Mouse (Mus musculus): ENCODE results near the gene Trabd2b.

Trabd2b gene

DNA sequence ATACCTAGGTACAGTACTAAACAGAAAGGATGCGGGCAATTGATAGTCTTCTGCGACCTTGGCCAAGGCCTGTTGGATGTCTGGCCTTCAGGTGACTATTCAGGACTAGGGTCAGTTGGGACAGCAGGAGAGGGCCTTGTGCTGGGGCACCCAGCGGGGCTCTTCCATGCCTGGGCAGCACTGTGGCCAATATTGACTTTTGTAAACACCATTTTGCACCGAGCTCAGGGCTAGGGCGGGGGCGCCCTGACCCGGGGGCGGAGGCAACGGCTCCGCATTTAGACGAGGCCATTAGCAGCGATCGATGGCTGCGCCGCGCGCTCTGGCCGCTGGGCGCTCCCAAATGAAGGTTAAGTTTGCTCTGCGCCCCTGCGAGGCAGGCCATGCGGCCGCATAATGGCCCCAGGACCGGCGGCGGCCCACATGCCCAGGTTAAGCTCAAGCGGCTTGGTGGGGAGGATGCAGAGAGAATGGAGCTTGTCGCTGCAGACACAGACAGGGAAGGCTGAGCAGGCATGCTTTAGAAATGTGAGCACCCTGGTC is 242.1 kb downstream of the Trabd2b start:
- no peak for DNase-seq (ENCODE audit: low spot score)

DNA sequence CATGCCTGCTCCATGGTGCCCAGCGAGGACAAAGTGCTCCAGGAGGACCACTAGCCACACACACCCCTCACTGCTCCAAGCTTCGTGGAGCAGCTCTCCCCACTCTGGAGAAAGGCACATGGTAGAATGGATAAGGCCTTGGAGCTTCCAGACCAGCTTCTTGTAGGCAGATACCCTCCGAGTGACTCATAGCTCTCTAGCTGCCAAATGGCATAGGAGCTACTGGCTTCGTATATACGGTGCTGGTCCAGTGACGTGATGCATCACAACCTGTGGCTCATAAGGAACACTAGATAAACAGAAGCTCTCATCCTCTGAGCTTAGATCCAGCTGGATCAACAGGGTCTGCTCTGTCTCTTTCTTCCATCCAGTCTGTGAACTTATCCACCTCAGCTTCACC is 244.0 kb downstream of the Trabd2b start:
- no peak for DNase-seq (ENCODE audit: low spot score)

DNA sequence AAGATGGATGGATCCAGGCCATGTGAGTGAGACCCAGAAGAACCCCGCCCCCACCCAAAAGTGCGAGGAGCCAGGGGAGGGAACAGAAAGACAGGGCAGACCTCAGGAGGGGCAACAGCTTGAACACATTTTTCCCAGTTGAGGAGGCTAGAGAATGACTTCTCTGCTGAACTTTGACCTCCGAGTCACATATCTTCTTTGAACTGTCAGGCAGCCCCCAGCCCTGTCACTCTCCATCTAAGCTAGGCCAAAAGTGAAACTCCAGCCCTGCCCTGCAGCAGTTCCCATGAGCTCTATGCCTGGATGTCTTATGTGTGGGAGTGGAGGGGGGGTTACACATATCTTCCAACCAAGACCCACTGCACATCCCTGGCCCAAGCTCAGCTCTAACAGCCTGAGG is 244.5 kb downstream of the Trabd2b start:
- no peak for DNase-seq (ENCODE audit: low spot score)

DNA sequence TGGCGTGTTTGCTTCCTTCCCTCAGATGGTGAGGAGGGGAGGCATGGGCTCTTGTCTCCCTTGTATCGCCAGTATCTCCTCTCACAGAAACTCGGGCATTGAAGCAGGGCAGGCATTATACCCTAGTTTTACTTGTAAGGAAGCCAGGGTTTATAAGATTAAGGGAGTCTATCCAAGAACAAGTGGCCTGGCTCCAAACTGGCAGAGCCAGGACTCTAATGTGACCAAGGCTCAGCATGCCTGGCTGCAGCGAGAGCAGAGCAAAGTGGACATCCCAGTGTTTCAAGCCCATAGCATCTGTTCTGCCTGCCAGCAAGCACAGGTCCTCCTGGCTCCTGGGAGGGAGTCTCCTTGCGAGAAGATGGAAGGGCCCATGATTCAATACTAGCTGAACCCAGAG is 245.1 kb downstream of the Trabd2b start:
- DNase-seq (ENCODE audit: low spot score), result no peak

DNA sequence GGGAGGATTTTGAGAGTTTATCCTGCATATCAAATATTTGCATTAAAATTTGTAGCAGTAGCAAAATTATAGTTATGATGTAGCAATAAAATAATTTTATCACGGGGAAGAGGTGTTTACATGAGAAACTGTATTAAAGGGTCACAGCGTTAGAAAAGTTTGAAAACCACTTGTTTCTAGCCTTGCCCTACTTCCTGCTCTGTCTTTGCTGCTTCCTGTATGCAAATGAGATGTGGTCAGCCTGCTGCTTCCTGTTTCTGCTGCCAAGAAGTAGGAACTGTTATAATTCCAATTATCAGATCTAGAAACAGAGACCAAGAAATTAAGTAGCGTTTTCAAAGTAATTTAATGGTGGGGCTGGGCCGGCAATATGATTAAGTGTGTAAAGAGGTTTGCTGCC is 245.9 kb downstream of the Trabd2b start:
- DNase-seq (ENCODE audit: low spot score), result no peak

DNA sequence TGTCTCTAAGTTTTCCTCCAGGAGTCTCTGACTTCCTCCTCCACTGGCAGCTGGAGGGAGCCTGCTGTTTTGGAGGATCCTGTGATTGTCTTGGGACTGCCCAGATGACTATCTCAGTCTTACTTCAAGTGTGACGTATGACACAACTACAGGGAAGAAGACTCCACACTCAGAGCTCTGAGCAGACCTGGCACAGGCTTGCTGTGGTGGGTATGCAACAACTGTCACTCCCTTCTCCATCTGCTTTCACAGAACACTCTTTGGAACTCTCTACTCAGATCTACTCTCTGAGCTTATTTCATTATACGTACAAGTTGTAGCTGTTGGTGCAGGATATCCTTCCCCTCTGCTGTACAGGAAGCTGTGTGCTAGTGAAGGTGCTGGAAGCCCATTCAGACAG is 251.4 kb downstream of the Trabd2b start:
- no peak for DNase-seq (ENCODE audit: low spot score)

DNA sequence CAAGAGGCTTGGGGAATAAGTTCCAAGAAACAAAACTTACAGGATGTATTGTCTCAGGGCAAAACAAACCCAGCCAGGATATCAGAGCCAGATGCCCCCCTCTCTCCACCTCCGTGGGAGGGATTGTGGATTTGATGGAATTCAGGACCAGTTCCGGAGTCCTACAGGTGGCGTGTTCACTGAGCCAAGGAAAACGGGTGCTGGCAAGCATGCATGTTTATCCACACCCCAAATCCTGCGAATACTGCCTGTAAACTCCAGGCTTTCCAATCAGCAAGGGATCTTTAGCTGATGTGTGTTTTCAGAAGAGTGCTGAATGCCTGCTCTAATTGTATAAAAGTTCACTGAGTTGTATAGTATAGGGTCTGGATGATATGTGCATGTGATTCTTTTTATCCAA is 253.4 kb downstream of the Trabd2b start:
- no peak for DNase-seq (ENCODE audit: low spot score)

DNA sequence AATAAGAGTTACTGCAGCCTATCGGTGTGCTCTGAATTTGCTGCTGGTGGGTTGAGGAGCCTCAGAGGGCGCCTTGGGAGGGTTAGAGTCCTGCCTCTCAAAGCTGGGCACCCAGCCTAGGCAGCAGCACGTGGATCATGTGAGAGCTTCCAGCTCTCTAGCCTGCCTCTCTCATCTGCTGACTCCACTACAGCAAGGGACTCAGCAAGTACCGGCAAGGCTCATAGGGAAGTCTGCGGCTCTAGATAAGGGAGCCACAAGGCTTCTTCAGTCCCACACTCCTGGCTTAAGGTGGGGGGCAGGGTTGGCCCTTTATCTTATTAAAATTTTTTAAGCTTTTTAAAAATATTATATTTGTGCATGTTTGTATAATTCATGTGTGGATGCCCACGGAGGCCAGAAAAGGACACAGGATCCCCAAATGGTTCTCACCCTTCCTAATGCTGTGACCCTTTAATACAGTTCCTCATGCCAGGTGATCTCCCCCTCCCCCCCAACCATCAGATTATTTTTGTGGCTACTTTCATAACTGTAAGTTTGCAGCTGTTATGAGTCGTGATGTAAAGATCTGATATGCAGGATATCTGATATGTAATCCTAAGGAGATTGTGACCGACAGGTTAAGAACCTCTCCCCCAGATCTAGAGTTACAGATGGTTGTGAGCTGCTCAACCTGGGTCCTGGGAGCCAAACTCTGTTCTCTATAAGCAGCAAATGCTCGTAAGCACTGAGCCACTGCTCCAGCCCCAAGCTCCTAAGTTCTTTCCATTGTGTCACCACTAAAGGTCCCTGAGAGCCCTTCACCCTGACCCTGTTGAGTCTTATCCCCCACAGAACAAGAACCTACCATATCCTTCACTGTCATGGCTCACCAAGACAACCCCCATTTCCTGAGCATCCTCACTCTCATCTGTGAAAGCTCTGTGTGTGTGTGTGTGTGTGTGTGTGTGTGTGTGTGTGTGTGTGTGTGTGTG is 257.8 kb downstream of the Trabd2b start:
- DNase-seq (ENCODE audit: low spot score), result peak; percentile 57

Data from c-Kit-positive CD71-positive TER-119-positive erythroid progenitor cells, embryonic 14.5 days (primary cell).